Mouse (Mus musculus): ENCODE data around the gene Myh7. TPM values are rescaled to one million over a fixed set of nuclear protein-coding genes. Genes with fewer than 3 reads are reported as not detected.

The Myh7 gene
- polyA plus RNA-seq, 1 experiment: not detected

DNA sequence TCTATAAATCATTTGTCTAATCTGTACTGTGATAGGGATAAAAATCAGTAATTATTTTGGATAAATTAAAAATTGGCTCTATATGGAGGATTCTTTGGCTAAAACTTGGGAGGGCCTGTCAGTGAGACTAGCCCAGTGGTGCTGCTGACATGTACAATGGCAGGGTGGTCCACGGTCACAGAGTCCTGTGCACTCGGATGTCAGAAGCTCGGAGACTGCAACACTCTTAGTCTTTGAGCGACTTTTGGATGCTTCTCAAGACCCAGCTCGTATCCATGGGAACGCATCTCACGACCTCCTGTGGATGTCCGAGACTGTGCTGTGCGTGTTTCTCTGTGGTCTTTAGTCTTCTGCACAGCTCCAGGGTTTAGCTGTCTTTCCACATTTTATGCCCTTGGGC, 26.0 kb upstream of the Myh7 start:
- Histone ChIP-seq H3K4me3 (replicated peaks) (no peak overlapping the region), H3K4me1 (peaks cover 18% of the 10 kb centered on the region), H3K36me3 (replicated peaks; ENCODE audit: low read length) (peaks cover 81% of the 10 kb centered on the region), H3K9me3 (no peaks in the 10 kb centered on the region), H3K27me3 (replicated peaks) (no peaks in the 10 kb centered on the region)
- no peak for TF ChIP-seq FLI1 (IDR thresholded peaks at IDR 0.05; ENCODE audit: low read length)
- no peak for TF ChIP-seq GATA1 (IDR thresholded peaks at IDR 0.05; ENCODE audit: borderline replicate concordance, low read length)

- H3K4me1 ChIP-seq: peaks cover 22% of the 10 kb centered on the region
- no peaks in the 10 kb centered on the region for H3K9me3 ChIP-seq
- peaks cover 47% of the 10 kb centered on the region for H3K36me3 ChIP-seq (replicated peaks; ENCODE audit: low read length)
- no peaks in the 10 kb centered on the region for H3K27me3 ChIP-seq (replicated peaks)
- no peak overlapping the region for H3K4me3 ChIP-seq (replicated peaks)
- TF ChIP-seq GATA1 (IDR thresholded peaks at IDR 0.05; ENCODE audit: borderline replicate concordance, low read length) (no peak), FLI1 (IDR thresholded peaks at IDR 0.05; ENCODE audit: low read length) (no peak)
Measured at GRCm38 (mm10) chr14:55016876-55017275, 22.4 kb upstream of the Myh7 start.

- Histone ChIP-seq H3K4me3 (replicated peaks) (peak overlapping the region; percentile 100), H3K36me3 (replicated peaks; ENCODE audit: low read length) (peaks cover 35% of the 10 kb centered on the region), H3K27me3 (replicated peaks) (no peaks in the 10 kb centered on the region), H3K9me3 (0 out of 2 replicates have a peak, but pooled peaks cover 2% of the 10 kb centered on the region), H3K4me1 (peaks cover 22% of the 10 kb centered on the region)
- no peak for TF ChIP-seq FLI1 (IDR thresholded peaks at IDR 0.05; ENCODE audit: low read length)
- TF ChIP-seq GATA1 (IDR thresholded peaks at IDR 0.05; ENCODE audit: borderline replicate concordance, low read length): no peak
Measured at GRCm38 (mm10) chr14:55015767-55016111, 21.3 kb upstream of the Myh7 start.

- H3K36me3 ChIP-seq (replicated peaks; ENCODE audit: low read length): peaks cover 30% of the 10 kb centered on the region
- H3K9me3 ChIP-seq: 0 out of 2 replicates have a peak, but pooled peaks cover 2% of the 10 kb centered on the region
- peak within 1 kb of the TSS; percentile 100 for H3K4me3 ChIP-seq (replicated peaks)
- no peaks in the 10 kb centered on the region for H3K27me3 ChIP-seq (replicated peaks)
- no peak for TF ChIP-seq FLI1 (IDR thresholded peaks at IDR 0.05; ENCODE audit: low read length)
- TF ChIP-seq GATA1 (IDR thresholded peaks at IDR 0.05; ENCODE audit: borderline replicate concordance, low read length): no peak
- peaks cover 22% of the 10 kb centered on the region for H3K4me1 ChIP-seq
Measured at GRCm38 (mm10) chr14:55014991-55015766, 20.8 kb upstream of the Myh7 start, which contains the start of gene Ngdn. Gene Ngdn, plus strand, starts transcription at chr14:55015454.

- Histone ChIP-seq H3K36me3 (replicated peaks; ENCODE audit: low read length) (peaks cover 24% of the 10 kb centered on the region), H3K9me3 (0 out of 2 replicates have a peak, but pooled peaks cover 2% of the 10 kb centered on the region), H3K4me1 (peaks cover 22% of the 10 kb centered on the region), H3K27me3 (replicated peaks) (peaks cover 2% of the 10 kb centered on the region), H3K4me3 (replicated peaks) (peak overlapping the region; percentile 100)
- TF ChIP-seq FLI1 (IDR thresholded peaks at IDR 0.05; ENCODE audit: low read length): no peak
- no peak for TF ChIP-seq GATA1 (IDR thresholded peaks at IDR 0.05; ENCODE audit: borderline replicate concordance, low read length)
Measured at GRCm38 (mm10) chr14:55014591-55014990, 20.2 kb upstream of the Myh7 start.

DNA sequence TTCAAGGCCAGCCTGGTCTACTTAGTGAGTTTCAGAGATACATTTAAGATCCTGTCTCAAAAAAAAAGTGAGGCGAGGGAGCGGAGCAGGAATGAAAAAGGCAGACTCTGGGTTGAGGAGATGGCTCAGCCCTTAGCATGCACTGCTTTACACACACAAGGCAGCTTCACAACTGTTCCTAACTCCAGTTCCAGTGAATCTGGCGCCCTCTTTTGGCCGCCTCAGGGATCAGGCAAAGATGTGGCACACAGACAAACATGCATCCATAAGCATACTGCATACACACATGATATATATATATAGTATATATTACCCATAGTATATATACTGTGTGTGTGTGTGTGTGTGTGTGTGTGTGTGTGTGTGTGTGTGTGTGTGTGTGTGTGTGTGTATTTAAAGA, 16.7 kb upstream of the Myh7 start:
- 0 out of 2 replicates have a peak, but pooled peaks cover 2% of the 10 kb centered on the region for H3K9me3 ChIP-seq
- TF ChIP-seq GATA1 (IDR thresholded peaks at IDR 0.05; ENCODE audit: borderline replicate concordance, low read length) (no peak), FLI1 (IDR thresholded peaks at IDR 0.05; ENCODE audit: low read length) (no peak)
- peaks cover 7% of the 10 kb centered on the region for H3K4me1 ChIP-seq

GRCm38 (mm10) chr14:55008417-55008816, 14.0 kb upstream of the Myh7 start:
- Histone ChIP-seq H3K4me3 (replicated peaks) (no peak overlapping the region), H3K36me3 (replicated peaks; ENCODE audit: low read length) (no peaks in the 10 kb centered on the region), H3K4me1 (peaks cover 12% of the 10 kb centered on the region), H3K27me3 (replicated peaks) (peaks cover 29% of the 10 kb centered on the region), H3K9me3 (0 out of 2 replicates have a peak, but pooled peaks cover 2% of the 10 kb centered on the region)
- TF ChIP-seq FLI1 (IDR thresholded peaks at IDR 0.05; ENCODE audit: low read length): no peak
- no peak for TF ChIP-seq GATA1 (IDR thresholded peaks at IDR 0.05; ENCODE audit: borderline replicate concordance, low read length)

More for the DNA sequence above, 16.7 kb upstream of the Myh7 start:
- Histone ChIP-seq H3K36me3 (replicated peaks; ENCODE audit: low read length) (no peaks in the 10 kb centered on the region), H3K27me3 (replicated peaks) (peaks cover 15% of the 10 kb centered on the region), H3K4me3 (replicated peaks) (no peak overlapping the region)

DNA sequence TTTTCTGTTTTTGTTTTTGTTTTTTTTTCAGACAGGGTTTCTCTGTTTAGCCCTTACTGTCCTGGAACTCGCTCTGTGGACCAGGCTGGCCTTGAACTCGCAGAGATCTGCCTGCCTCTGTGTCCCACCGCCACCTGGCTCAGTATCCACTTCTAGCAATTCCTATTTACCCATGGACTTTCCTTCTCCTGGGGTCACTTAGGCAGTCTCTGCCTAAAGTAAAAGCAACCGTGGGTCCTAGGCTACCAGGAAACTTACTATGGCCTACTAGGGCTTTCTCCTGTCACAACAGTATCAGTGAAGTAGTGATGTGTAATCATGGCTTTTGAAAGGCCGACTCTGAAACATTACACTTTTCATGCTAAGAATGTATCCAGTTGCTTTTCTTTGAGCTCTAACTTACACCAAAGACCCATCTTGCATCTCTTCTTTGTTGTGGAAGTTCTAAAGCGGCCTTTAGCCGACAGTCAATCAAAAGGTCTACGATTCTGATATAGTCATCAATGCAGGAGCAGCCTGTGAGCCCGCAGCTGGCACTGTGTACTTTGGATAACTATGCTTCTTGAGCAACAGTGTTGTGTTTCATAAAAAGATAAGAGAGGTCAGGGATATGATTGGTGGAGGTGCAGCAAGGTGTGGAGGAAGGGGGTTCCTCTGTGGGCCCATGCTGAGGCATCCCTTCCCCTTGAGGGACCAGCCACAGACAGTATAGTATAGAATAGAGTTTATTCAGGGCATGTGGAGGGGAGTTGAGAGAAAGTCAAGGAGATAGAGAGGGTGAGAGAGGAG, 12.9 kb upstream of the Myh7 start:
- TF ChIP-seq FLI1 (IDR thresholded peaks at IDR 0.05; ENCODE audit: low read length) (no peak), GATA1 (IDR thresholded peaks at IDR 0.05; ENCODE audit: borderline replicate concordance, low read length) (no peak)
- H3K4me1 ChIP-seq: peaks cover 18% of the 10 kb centered on the region
- H3K4me3 ChIP-seq (replicated peaks): no peak overlapping the region
- peaks cover 35% of the 10 kb centered on the region for H3K27me3 ChIP-seq (replicated peaks)
- no peaks in the 10 kb centered on the region for H3K36me3 ChIP-seq (replicated peaks; ENCODE audit: low read length)
- H3K9me3 ChIP-seq: 0 out of 2 replicates have a peak, but pooled peaks cover 2% of the 10 kb centered on the region

- H3K9me3 ChIP-seq: 0 out of 2 replicates have a peak, but pooled peaks cover 2% of the 10 kb centered on the region
- H3K36me3 ChIP-seq (replicated peaks; ENCODE audit: low read length): no peaks in the 10 kb centered on the region
- peaks cover 37% of the 10 kb centered on the region for H3K27me3 ChIP-seq (replicated peaks)
- no peak overlapping the region for H3K4me3 ChIP-seq (replicated peaks)
- H3K4me1 ChIP-seq: peaks cover 23% of the 10 kb centered on the region
- TF ChIP-seq GATA1 (IDR thresholded peaks at IDR 0.05; ENCODE audit: borderline replicate concordance, low read length): no peak
- no peak for TF ChIP-seq FLI1 (IDR thresholded peaks at IDR 0.05; ENCODE audit: low read length)
Measured at GRCm38 (mm10) chr14:55006541-55006940, 12.1 kb upstream of the Myh7 start.
